Mouse (Mus musculus) bone marrow macrophage, adult 2 months (primary cell): ENCODE data around the gene Hipk4.

ENCODE experiments used
- CTCF ChIP-seq: IDR thresholded peaks from 2 replicates; pipeline ENCODE4 v1.5.1; 2012; ENCODE audit warnings: low read depth, mild to moderate bottlenecking, low read length, moderate library complexity
- POLR2A ChIP-seq: IDR thresholded peaks from 2 replicates; pipeline ENCODE4 v1.6.1; 2012; ENCODE audit warnings: mild to moderate bottlenecking, low read depth, low read length, borderline replicate concordance

- TF ChIP-seq POLR2A (no peak), CTCF (no peak)
Observed at GRCm38 (mm10) chr7:27580380-27581174, 57.5 kb downstream of the Hipk4 start.
